Mouse (Mus musculus) G1E (cell line): Measurements from ENCODE around the gene Kif26a. TPM values are rescaled to one million over a fixed set of nuclear protein-coding genes. Genes with fewer than 3 reads are reported as not detected.
A peak's percentile ranks its signal among the peaks of the same experiment; 100 is the strongest.

ENCODE experiments used
- ATAC-seq: 2 replicates; pipeline ENCODE4 v1.8.0; 2016; ENCODE audit warnings: mild to moderate bottlenecking; ENCODE audit not compliant: insufficient number of reproducible peaks, poor library complexity, low FRiP score, severe bottlenecking; ENCODE audit errors: extremely low read depth
- DNase-seq: peaks from one replicate; pipeline ENCODE4 v3.0.0; 2012; ENCODE audit warnings: low spot score
- H3K27me3 ChIP-seq: 2 replicates; pipeline ENCODE4 v1.6.1; 2012; ENCODE audit warnings: mild to moderate bottlenecking, low read length, inconsistent platforms; ENCODE audit not compliant: insufficient read depth
- H3K36me3 ChIP-seq: replicated peaks from 2 replicates; pipeline ENCODE3; 2012; ENCODE audit warnings: mild to moderate bottlenecking, inconsistent platforms
- H3K4me1 ChIP-seq: 2 replicates; pipeline ENCODE4 v1.6.1; 2012; ENCODE audit warnings: low read depth, low read length, inconsistent platforms, mixed read lengths; ENCODE audit not compliant: insufficient read depth
- H3K4me3 ChIP-seq: 2 replicates; pipeline ENCODE4 v1.5.1; 2012; ENCODE audit warnings: low read depth, mild to moderate bottlenecking, inconsistent platforms, low read length, moderate library complexity, mixed read lengths
- H3K9me3 ChIP-seq: replicated peaks from 2 replicates; pipeline ENCODE4 v1.6.1; 2012; ENCODE audit warnings: inconsistent platforms
- CTCF ChIP-seq: IDR thresholded peaks from 2 replicates; pipeline ENCODE4 v1.5.1; 2012; ENCODE audit warnings: low read depth, low read length, inconsistent platforms, mixed read lengths
- GATA1 ChIP-seq: IDR thresholded peaks from 2 replicates; pipeline ENCODE4 v1.6.1; 2012; ENCODE audit warnings: borderline replicate concordance, low read length, inconsistent platforms, mixed read lengths
- GATA2 ChIP-seq: IDR thresholded peaks from 2 replicates; pipeline ENCODE4 v1.6.1; 2012; ENCODE audit warnings: low read depth, low read length, inconsistent platforms, borderline replicate concordance
- POLR2AphosphoS5 ChIP-seq: IDR thresholded peaks from 2 replicates; pipeline ENCODE4 v1.6.1; 2012; ENCODE audit warnings: low read depth, low read length, inconsistent platforms; ENCODE audit not compliant: insufficient replicate concordance
- TAL1 ChIP-seq: conservative IDR thresholded peaks from 2 replicates; pipeline ENCODE4 v1.6.1; 2012; ENCODE audit warnings: low read depth, low read length, inconsistent platforms, mixed read lengths
- polyA plus RNA-seq: library from polyadenylated mRNA; stranded (reverse); fragments of >175 nt; gene quantifications from 2 replicates; pipeline ENCODE4 v1.2.3, GENCODE M21; 2012
- total RNA-seq, 2 experiments: library from RNA; stranded (forward) in 1 of 2; stranded (reverse) in 1 of 2; fragments of 200-1000 nt in 1 of 2; fragments of >200 nt in 1 of 2; fragmentation: Nextera tagmentation in 1 of 2; gene quantifications; 2 replicates each; pipeline ENCODE4 v1.2.3; 2014 to 2017

Gene Kif26a
- total and polyA plus RNA-seq, 3 experiments, result not detected

DNA sequence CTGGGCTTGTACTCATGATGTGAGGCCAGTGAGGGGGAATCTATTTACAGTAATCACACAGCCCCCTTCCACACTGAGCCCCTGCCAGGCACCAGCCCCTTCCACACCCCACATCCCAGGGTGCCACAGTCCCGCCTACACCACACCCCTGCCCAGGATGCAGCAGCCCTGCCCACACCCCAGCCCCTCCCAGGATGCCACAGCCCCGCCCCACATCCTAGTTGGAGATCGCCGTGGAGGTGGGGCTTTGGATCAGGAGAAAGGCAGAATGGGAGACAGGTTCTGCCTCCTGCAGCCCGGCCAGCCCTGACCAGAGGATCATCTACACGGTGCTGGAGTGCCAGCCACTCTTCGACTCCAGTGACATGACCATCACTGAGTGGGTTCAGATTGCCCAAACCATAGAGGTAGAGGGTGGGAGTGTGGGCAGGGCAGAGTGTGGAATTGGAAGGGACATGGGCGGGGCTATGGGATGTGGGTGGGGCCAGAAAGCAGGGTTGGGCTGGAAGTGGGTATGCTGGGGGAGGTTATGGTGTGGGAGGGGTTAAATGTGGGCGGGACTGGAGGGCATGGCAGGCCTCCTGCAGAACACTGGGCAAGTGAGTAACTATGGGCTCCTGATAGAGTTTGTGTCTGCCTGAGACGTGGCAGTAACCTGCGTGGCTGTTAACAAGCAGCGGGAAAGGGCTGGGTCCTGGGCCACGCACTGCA, 33.2 kb upstream of the Kif26a start:
- peaks cover 8% of the 10 kb centered on the region for H3K27me3 ChIP-seq
- no peak overlapping the region; the same call in 1 of the 2 replicates for H3K4me3 ChIP-seq
- no peak for DNase-seq
- no peak for ATAC-seq
- H3K4me1 ChIP-seq, result 0 out of 2 replicates have a peak, but pooled peaks cover 3% of the 10 kb centered on the region
- H3K9me3 ChIP-seq, result no peaks in the 10 kb centered on the region
- TF ChIP-seq GATA2 (no peak), CTCF (no peak), TAL1 (no peak), POLR2AphosphoS5 (no peak; the same call in 1 of the 2 replicates), GATA1 (no peak)
- no peaks in the 10 kb centered on the region for H3K36me3 ChIP-seq

DNA sequence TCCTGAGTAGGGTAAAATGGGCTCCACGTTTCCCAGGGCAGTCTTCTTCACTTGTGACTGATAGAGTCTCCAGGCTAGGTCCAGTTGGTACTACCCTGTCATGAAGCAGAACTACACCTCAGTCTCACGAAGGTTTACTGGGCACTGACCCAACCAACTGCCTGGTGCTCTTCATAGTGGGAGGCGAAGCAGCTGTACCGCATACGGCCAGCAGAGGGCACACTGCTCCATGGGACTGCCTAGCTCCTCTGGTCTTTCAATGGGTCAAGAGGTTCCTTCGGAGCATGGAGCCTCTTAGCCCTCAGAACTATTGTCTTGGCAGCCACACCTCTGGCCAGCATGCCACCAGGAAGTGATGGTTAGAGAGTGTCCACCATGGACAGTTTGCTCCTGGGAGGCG, 32.3 kb upstream of the Kif26a start:
- H3K4me3 ChIP-seq, result no peak overlapping the region
- H3K36me3 ChIP-seq, result no peaks in the 10 kb centered on the region
- H3K4me1 ChIP-seq, result 0 out of 2 replicates have a peak, but pooled peaks cover 3% of the 10 kb centered on the region
- peak; percentile 90 for DNase-seq
- no peak for ATAC-seq
- H3K27me3 ChIP-seq, result peaks cover 8% of the 10 kb centered on the region; the same call in 1 of the 2 replicates
- TF ChIP-seq CTCF, result peak; percentile 100
- TF ChIP-seq GATA2, result no peak
- H3K9me3 ChIP-seq, result no peaks in the 10 kb centered on the region

DNA sequence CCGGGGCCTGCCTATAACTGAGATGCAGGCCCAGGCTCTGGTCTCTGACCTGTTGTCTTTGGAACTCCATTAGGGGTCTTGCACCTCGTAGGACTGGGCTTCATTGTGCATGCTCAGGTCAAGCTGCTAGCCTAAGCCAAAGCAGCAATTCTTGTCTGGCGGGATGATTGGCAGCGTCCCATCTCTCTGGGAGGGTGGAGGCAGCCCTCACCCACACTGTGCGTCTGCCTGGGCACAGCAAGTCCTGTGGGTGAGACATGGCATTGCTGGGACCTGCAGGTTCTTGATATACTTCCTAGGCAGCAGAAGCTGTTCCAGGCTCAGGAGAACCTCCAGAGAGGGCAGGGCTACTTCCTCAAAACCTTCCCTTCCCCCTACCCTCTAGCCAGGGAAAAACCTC, 29.0 kb upstream of the Kif26a start:
- Histone ChIP-seq H3K27me3 (peaks cover 6% of the 10 kb centered on the region; the same call in 1 of the 2 replicates), H3K9me3 (no peaks in the 10 kb centered on the region), H3K36me3 (no peaks in the 10 kb centered on the region), H3K4me1 (0 out of 2 replicates have a peak, but pooled peaks cover 3% of the 10 kb centered on the region), H3K4me3 (no peak overlapping the region)
- TF ChIP-seq TAL1 (no peak), CTCF (no peak), POLR2AphosphoS5 (no peak), GATA2 (no peak), GATA1 (no peak)
- DNase-seq (no peak), ATAC-seq (no peak)

DNA sequence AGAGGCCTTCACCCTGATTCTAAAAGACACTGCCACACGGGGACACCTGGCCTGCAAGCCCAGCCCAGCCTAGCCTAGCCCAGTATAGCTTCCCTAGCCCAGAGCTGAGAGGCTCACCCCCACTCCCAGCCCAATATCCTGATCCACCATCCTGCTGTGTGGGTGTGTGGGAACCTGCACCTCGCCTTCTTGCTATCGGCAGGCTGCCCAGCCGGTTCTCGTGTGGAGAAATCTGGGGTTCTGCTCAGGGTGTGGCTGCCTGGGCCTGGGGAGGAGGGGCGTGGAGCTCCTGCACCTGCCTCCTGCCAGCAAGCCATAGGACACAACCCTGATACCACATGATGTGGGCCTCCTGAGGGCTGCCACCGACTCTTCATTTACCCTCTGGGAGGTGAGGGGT, 28.4 kb upstream of the Kif26a start:
- TF ChIP-seq GATA1 (no peak), GATA2 (no peak), POLR2AphosphoS5 (no peak), TAL1 (no peak), CTCF (no peak)
- no peaks in the 10 kb centered on the region for H3K36me3 ChIP-seq
- no peaks in the 10 kb centered on the region for H3K9me3 ChIP-seq
- DNase-seq (no peak), ATAC-seq (no peak)
- no peak overlapping the region for H3K4me3 ChIP-seq
- peaks cover 2% of the 10 kb centered on the region; the same call in 1 of the 2 replicates for H3K27me3 ChIP-seq
- 0 out of 2 replicates have a peak, but pooled peaks cover 3% of the 10 kb centered on the region for H3K4me1 ChIP-seq

DNA sequence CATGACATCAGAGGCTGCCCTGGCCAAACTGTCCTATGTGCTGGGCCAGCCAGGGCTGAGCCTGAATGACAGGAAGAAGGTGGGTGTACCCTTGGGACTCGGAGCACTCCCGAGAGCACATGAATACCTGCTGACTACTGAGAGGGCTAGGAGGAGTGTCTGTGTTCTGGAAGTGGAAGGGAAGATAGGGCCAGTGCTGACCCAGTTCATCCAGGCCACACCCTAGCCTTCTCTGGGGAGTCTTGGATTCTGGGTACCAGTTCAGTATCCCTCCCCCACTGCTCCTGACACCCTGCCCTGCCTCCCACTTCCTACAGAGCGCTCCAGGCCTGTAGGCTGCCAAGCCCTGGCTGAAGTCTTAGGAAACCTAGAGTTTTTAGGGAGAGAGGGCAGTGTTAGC, 24.8 kb upstream of the Kif26a start:
- H3K4me3 ChIP-seq, result no peak overlapping the region
- DNase-seq, result no peak
- ATAC-seq, result no peak
- no peaks in the 10 kb centered on the region for H3K9me3 ChIP-seq
- peaks cover 2% of the 10 kb centered on the region; the same call in 1 of the 2 replicates for H3K27me3 ChIP-seq
- H3K36me3 ChIP-seq, result no peaks in the 10 kb centered on the region
- TF ChIP-seq GATA1 (no peak), CTCF (no peak), TAL1 (no peak)
- H3K4me1 ChIP-seq, result no peaks in the 10 kb centered on the region

DNA sequence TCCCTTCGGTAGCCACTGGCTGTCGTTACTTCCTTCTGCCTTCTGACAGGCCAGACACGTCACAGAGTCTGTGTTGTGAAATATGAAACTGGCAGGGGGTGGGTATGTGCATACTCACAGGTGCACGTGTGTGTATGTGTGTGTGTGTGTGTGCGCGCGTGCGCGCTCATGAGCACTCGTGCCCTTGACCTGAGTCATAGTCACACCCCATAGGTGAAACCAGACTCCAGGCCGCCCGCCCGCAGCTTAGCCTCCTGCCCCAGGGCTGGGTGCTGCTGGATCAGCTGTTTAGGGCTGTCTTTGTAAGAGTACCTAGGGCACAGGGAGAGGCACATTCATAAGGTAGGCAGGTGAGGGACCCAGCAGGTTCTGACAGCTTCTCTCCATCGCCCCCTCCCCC, 20.1 kb upstream of the Kif26a start:
- Histone ChIP-seq H3K9me3 (peaks cover 5% of the 10 kb centered on the region), H3K4me1 (no peaks in the 10 kb centered on the region), H3K27me3 (no peaks in the 10 kb centered on the region; the same call in 1 of the 2 replicates), H3K4me3 (no peak overlapping the region), H3K36me3 (no peaks in the 10 kb centered on the region)
- ATAC-seq (no peak), DNase-seq (no peak)
- TF ChIP-seq POLR2AphosphoS5 (no peak), GATA2 (no peak), CTCF (no peak), GATA1 (no peak), TAL1 (no peak)
